Mouse (Mus musculus) liver, embryonic 11.5 days (tissue): Measurements from ENCODE around the gene Ifi44. TPM values are rescaled to one million over a fixed set of nuclear protein-coding genes. Genes with fewer than 3 reads are reported as not detected.

Experiments used
- polyA plus RNA-seq: library from polyadenylated mRNA; unstranded; fragments of >200 nt; fragmentation: Nextera tagmentation; extraction: Ambion mirVana; gene quantifications from 2 replicates; pipeline ENCODE4 v1.2.1, GENCODE M21; 2014

Gene Ifi44
- polyA plus RNA-seq, 1 experiment from 2014 or later: not detected

Other genes starting within 250 kb of the Ifi44 start
- gene Ifi44l, start 12.9 kb upstream of the Ifi44 start, polyA plus RNA-seq: not detected in 2 replicates
- 0.08 and 0.60 TPM in 2 replicates for gene Ptgfr, start 87.7 kb upstream of the Ifi44 start, polyA plus RNA-seq